Mouse (Mus musculus) T-helper 17 cell (primary cell): Measurements from ENCODE around the gene Tes3-ps.

Experiments used
- in situ Hi-C, 2 experiments: fragments of 300-600 bp; cut with MboI, MseI; formaldehyde crosslinking; loops; 1 replicate in 1 of 2; 2 replicates in 1 of 2; pipeline ENCODE4 v1.15.1; 2025; ENCODE audit warnings: high pct_unique_total_duplicates in 2 of 2

Gene Tes3-ps

GRCm38 (mm10) chr13:49485388-49485787 lies 7.7 kb upstream of the Tes3-ps start:
- in situ Hi-C loops: loop anchor here in 1 of 2 experiments (10.0 kb wide), 1 partner anchor 1489 kb away; no protein-coding TSS in a partner anchor

DNA sequence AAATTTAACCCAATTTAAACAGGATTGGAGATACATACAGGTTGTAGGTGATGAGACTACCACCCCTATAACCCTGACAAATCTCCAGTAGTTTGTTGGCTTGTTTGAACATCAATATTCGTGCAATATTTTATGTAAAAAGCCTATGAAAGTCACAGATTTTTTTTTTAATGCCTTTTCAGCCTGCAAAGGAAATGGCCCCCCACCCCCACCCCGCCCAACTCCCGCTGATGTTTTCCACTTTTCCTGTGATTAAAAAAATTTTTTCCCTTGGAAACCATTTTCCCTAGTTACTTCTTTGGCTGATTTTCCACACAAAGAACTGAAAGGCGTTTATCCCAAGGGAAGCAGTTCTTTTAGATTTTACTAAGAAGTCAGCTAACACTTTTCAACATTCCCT lies 11.4 kb downstream of the Tes3-ps start, which contains the start of gene Ecm2:
Gene Ecm2, plus strand, starts transcription at position 301 of the 400 bp plus-strand sequence.
- in situ Hi-C loops: no loop called here

- in situ Hi-C loops: no loop called here
These were observed 12.7 kb downstream of the Tes3-ps start for GRCm38 (mm10) chr13:49505776-49506175.

DNA sequence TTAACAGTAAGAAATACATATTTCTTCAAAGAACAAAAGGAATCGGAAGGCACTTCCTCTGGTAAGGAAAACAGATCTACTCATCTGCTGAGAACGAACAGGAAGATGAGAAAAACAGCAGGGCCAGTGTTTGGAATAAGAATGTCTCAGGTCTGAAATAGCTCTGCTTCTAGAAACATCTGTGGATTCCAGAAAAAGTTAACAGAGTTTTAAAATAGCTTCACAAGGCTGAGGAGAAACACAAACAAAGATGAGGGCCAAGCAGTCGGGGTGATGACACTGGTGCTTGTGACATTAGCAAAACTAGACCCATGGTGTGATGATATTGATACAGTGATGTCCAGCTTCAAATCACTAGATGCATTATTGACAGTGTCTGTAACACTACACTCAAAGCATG lies 14.1 kb downstream of the Tes3-ps start:
- in situ Hi-C loops: no loop called here

GRCm38 (mm10) chr13:49518761-49519160 lies 25.6 kb downstream of the Tes3-ps start:
- in situ Hi-C loops: no loop called here

GRCm38 (mm10) chr13:49526235-49526634 lies 33.1 kb downstream of the Tes3-ps start:
- in situ Hi-C loops: no loop called here

DNA sequence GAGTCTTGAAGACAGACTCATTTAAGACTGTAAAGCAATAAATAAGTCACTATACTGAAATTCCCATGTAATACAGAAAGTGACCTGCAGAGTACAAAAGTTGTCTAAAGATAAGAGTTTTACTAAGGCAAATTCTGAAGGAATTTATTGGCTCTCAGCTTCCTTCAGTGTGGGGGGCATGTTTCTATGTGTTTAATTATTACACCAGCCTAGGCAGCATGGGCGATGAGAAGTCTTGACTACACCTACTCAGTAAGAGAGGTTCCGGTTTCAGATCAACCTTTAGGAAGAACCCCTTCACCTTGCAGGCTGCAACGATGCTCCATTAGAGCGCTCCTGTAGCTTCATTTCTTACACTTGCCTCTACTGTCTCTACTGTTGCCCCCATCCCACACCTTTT lies 37.5 kb downstream of the Tes3-ps start:
- in situ Hi-C loops: no loop called here

DNA sequence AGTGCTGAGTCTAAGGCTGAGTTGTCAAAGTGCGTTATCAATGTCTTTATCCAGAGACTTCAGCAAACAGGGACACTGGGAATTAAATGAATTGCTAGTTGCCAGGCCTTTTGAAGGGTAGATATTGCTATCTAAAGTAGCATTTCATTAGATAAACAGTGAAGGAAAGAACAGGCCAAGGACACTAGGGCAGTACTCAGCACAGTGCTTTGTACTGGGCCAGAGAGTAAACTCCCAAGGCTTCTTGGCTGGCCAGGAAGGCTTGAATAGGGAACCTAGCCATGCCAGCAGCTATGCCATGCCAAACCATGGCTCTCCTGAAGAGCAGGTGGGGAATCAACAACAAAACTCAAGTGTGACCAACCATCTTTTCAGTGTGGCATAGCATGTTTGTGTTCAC lies 43.8 kb downstream of the Tes3-ps start:
- in situ Hi-C loops: loop anchor here in 1 of 2 experiments (5.0 kb wide), 1 partner anchor 90 kb away; no protein-coding TSS in a partner anchor

- in situ Hi-C loops: loop anchor here in 1 of 2 experiments (5.0 kb wide), 1 partner anchor 89 kb away; no protein-coding TSS in a partner anchor
These were observed 45.6 kb downstream of the Tes3-ps start for GRCm38 (mm10) chr13:49538693-49539092.

GRCm38 (mm10) chr13:49544279-49544678 lies 51.2 kb downstream of the Tes3-ps start, which contains the start of gene Aspn:
TSS of gene Aspn (plus strand) at chr13:49544443.
- in situ Hi-C loops: no loop called here

DNA sequence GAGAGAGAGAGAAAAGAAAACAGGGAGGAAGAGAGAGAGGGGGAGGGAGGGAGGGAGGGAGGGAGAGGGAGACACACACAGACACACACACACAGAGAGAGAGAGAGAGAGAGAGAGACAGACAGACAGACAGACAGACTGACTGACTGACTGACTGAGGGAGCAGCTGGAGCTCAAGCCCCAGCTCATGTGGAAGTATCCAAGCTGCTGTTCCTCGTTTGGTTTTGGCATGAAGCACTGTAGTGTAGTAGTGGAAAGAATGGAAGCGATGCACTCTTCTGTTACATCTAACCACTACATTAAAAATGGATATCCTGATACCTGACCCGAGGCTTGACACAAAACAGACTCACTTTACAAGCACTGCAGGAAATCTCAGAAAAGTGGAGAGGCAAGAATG lies 52.5 kb downstream of the Tes3-ps start:
- in situ Hi-C loops: no loop called here
